11 mouse cellular contexts compared by ENCODE assay signal in the genomic region with DNA sequence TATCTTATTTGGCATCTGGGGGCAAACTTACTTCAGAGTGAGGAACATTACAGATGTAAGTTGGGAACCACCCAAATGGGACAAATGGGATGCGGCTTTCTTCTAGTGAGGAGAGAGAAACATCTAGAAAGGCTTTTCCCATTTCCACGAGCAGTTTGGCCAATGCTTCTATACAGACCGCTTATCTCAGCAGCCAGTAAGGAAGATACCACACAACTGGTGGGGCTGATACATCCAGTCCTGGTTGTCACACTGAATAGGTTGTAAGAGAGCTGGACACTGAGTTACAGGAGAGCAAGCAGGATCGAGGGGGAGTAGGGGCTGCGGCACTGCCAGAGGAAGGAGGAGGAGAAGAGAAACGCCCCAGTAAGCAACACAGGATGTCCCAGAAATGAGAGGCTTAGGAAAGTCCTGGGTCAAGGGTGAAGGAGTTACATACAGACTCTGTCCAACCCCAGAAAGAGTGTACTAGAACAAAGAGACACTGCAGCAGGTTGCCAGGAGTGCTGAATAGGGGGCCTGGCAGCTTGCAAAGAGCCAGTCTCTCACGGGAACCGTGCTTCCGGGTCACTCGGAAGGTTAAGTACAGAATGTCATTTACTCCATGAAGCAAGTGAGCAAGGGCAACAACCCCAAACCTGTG.
DNase-seq lines count a peak whose midpoint lies in the region; ATAC-seq and TF ChIP-seq lines count a peak whose summit lies in the region.
"Had no signal": no experiment of that assay in that cellular context is flagged by ENCODE, and none has a peak within 500 bp of the region (broad histone marks: within the 10 kb centered on the region; RNA-seq: fewer than 3 reads in every experiment).

No protein-coding gene starts in this region.

- H3K4me3 ChIP-seq in heart, embryonic 12.5 days, result no peak overlapping the region
- H3K4me3 ChIP-seq in MEL (ENCODE audit: control insufficient read depth in 1 of 2, insufficient read depth in 1 of 2, low read depth in 2 of 2, low read length in 2 of 2), result peak overlapping the region in 1 of 2 experiments; percentile 13; a peak in 2 of 4 replicates
- H3K4me3 ChIP-seq in limb, embryonic 10.5 days, result no peak overlapping the region

- no peak for TF ChIP-seq POLR2A in MEL (IDR thresholded peaks at IDR 0.05; ENCODE audit: control insufficient read depth in 1 of 2, insufficient read depth in 1 of 2, low read depth in 1 of 2, low read length in 2 of 2, poor library complexity in 1 of 2)

- no peaks in the 10 kb centered on the region for H3K79me2 ChIP-seq in MEL (ENCODE audit: control insufficient read depth, insufficient read depth, low read length, poor library complexity)

- TF ChIP-seq RAD21 in MEL (IDR thresholded peaks at IDR 0.05; ENCODE audit: low read depth, low read length), result no peak

- WGBS in heart, embryonic 12.5 days, result 46% methylated on average over 10 of the region's 10 CpGs
- WGBS in limb, embryonic 10.5 days, result 61% methylated on average over 10 of the region's 10 CpGs

- no peak overlapping the region for H3K4me2 ChIP-seq in heart, embryonic 12.5 days

- no peak for ATAC-seq in heart, embryonic 12.5 days (ENCODE audit: insufficient number of reproducible peaks, low FRiP score)
- ATAC-seq: activated CD4-positive, CD25-positive, alpha-beta regulatory T cell, adult 4 months; intestine, embryonic 16.5 days had no signal

- TF ChIP-seq CTCF in MEL (IDR thresholded peaks at IDR 0.05 in 2 of 3, conservative IDR thresholded peaks at IDR 0.05 in 1 of 3; ENCODE audit: control insufficient read depth in 1 of 3, insufficient read depth in 1 of 3, low read depth in 2 of 3, low read length in 3 of 3, poor library complexity in 1 of 3, severe bottlenecking in 1 of 3), result no peak

- H3K36me3 ChIP-seq in heart, embryonic 12.5 days, result no peaks in the 10 kb centered on the region
- peaks cover 0 to 25% of the 10 kb centered on the region in 2 experiments; a peak in 2 of 4 replicates for H3K36me3 ChIP-seq in MEL (ENCODE audit: control insufficient read depth in 1 of 2, insufficient read depth in 2 of 2, low read length in 2 of 2)
- H3K36me3 ChIP-seq in limb, embryonic 10.5 days, result peaks cover 7% of the 10 kb centered on the region

- H3K9ac ChIP-seq in heart, embryonic 12.5 days, result no peak overlapping the region
- peak overlapping the region; percentile 24; the same call in 1 of the 2 replicates for H3K9ac ChIP-seq in MEL (ENCODE audit: control insufficient read depth, low read depth, low read length, poor library complexity, severe bottlenecking)

- peaks cover 54% of the 10 kb centered on the region for H3K4me1 ChIP-seq in heart, embryonic 12.5 days (replicated peaks)
- H3K4me1 ChIP-seq in MEL (ENCODE audit: control insufficient read depth in 1 of 2, insufficient read depth in 2 of 2, low read length in 2 of 2), result peaks cover 12 to 34% of the 10 kb centered on the region in 2 experiments
- peaks cover 66% of the 10 kb centered on the region for H3K4me1 ChIP-seq in limb, embryonic 10.5 days

- TF ChIP-seq EP300 in MEL (IDR thresholded peaks at IDR 0.05; ENCODE audit: low read depth in 1 of 2, low read length in 2 of 2), result peak; percentile 80 to 83; a peak in 3 of 4 replicates

- no peak for DNase-seq in heart, adult 9 months (ENCODE audit: low spot score in 2 of 2)
- DNase-seq in MEL (ENCODE audit: low read depth, low spot score), result peak; percentile 50
- peak; percentile 42 for DNase-seq in embryo, embryonic 9.5 days (ENCODE audit: extremely low spot score)
- DNase-seq in limb, embryonic 10.5 days (ENCODE audit: low spot score), result no peak
- DNase-seq in cerebellum, postnatal 36 days, result no peak
- DNase-seq in cerebellum, adult 8-10 months, result no peak
- DNase-seq in right cerebral cortex, postnatal 4 days, result no peak
- DNase-seq: lung, adult 2 months had no signal

- no peaks in the 10 kb centered on the region for H3K9me3 ChIP-seq in heart, embryonic 12.5 days (replicated peaks)
- H3K9me3 ChIP-seq in MEL (replicated peaks; ENCODE audit: insufficient read depth, low read length), result no peaks in the 10 kb centered on the region
- H3K9me3 ChIP-seq in limb, embryonic 10.5 days (replicated peaks), result no peaks in the 10 kb centered on the region

- H3K27ac ChIP-seq in heart, embryonic 12.5 days (ENCODE audit: poor library complexity, severe bottlenecking), result peak overlapping the region; percentile 65; the same call in 1 of the 2 replicates
- peak overlapping the region; percentile 38 for H3K27ac ChIP-seq in MEL (ENCODE audit: control insufficient read depth, low read depth, low read length)
- H3K27ac ChIP-seq in limb, embryonic 10.5 days, result peak overlapping the region; percentile 75; the same call in 1 of the 2 replicates

- no peaks in the 10 kb centered on the region for H3K27me3 ChIP-seq in heart, embryonic 12.5 days (replicated peaks)
- H3K27me3 ChIP-seq in MEL (ENCODE audit: control insufficient read depth in 1 of 2, insufficient read depth in 2 of 2, low read length in 2 of 2), result no peaks in the 10 kb centered on the region
- no peaks in the 10 kb centered on the region for H3K27me3 ChIP-seq in limb, embryonic 10.5 days (ENCODE audit: low read depth, poor library complexity, severe bottlenecking)

TF ChIP-seq in MEL, 35 proteins besides CTCF, POLR2A, EP300 and RAD21:
- TF ChIP-seq TBP (IDR thresholded peaks at IDR 0.05; ENCODE audit: low read depth, low read length), result no peak
- peak; percentile 64 for TF ChIP-seq TAL1 (IDR thresholded peaks at IDR 0.05; ENCODE audit: low read length)
- peak; percentile 89 for TF ChIP-seq GATA1 (IDR thresholded peaks at IDR 0.05; ENCODE audit: low read depth, low read length)
- TF ChIP-seq POLR2AphosphoS5 (IDR thresholded peaks at IDR 0.05; ENCODE audit: borderline replicate concordance, low read depth, low read length), result no peak
- TF ChIP-seq RCOR1 (IDR thresholded peaks at IDR 0.05; ENCODE audit: low read depth, low read length), result peak; percentile 55; the same call in 1 of the 2 replicates
- TF ChIP-seq SMC3 (IDR thresholded peaks at IDR 0.05; ENCODE audit: low read depth, low read length), result no peak
- TF ChIP-seq TCF12 (IDR thresholded peaks at IDR 0.05; ENCODE audit: low read depth, low read length), result peak; percentile 87
- peak; percentile 36; the same call in 1 of the 2 replicates for TF ChIP-seq ETS1 (IDR thresholded peaks at IDR 0.05; ENCODE audit: low read depth, low read length)
- no peak for TF ChIP-seq E2F4 (IDR thresholded peaks at IDR 0.05; ENCODE audit: borderline replicate concordance, low read depth, low read length)
- no peak for TF ChIP-seq GABPA (IDR thresholded peaks at IDR 0.05; ENCODE audit: low read depth, low read length)
- TF ChIP-seq SIN3A (IDR thresholded peaks at IDR 0.05; ENCODE audit: low read length), result 0 out of 2 replicates have a peak, but pooled peaks have one; percentile 41
- TF ChIP-seq HCFC1 (IDR thresholded peaks at IDR 0.05; ENCODE audit: low read depth, low read length), result no peak

Comparison
In these comparisons a context has a peak if more than half of its experiments do, and no peak if none do; other contexts are left out.
1. DNase-seq: peak in MEL (single experiment) and embryo, embryonic 9.5 days (single experiment); none in heart, adult 9 months (0 of 2), limb, embryonic 10.5 days (single experiment), cerebellum, postnatal 36 days (0 of 2), cerebellum, adult 8-10 months (single experiment) and right cerebral cortex, postnatal 4 days (single experiment).
2. Peak in every context shown above with its lines, with median percentiles within 50 percentile points of each other: H3K27ac ChIP-seq.